Mouse (Mus musculus) c-Kit-positive CD71-negative TER-119-negative erythroid progenitor cells, embryonic 14.5 days (primary cell): Measurements from ENCODE around the gene Jade2.

Experiments
- DNase-seq: peaks from one replicate; pipeline ENCODE4 v3.0.0-alpha.2; 2013; ENCODE audit warnings: low read depth

The Jade2 gene

DNA sequence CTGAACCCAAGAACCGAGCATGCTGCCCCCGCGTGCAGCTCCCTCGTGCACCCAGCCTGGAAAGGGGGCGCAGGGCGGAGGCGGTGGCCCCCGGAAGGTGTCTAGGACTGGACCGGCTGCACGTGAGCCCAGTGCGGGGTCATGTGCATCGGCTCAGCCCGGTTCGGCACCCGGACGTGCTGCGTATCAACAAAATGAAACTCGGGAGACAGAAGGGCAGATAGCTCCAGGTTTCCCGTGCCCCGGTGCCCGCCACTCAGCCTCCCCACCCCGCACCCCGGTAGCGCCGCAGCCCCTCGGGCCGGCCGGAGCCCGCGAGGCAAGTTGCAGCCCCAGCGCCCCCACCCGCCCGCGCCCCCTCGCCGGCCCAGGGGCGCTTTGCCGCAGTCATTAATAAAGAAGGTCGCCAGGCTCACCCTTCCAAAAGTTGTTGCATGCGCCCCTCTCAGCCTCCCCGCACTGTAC, 805 bp downstream of the Jade2 start:
- DNase-seq: no peak

- peak; percentile 51 for DNase-seq
Observed at GRCm38 (mm10) chr11:51855818-51856615, 1.4 kb downstream of the Jade2 start.

- DNase-seq: peak; percentile 63
Observed at GRCm38 (mm10) chr11:51854981-51855817, 2.3 kb downstream of the Jade2 start.

DNA sequence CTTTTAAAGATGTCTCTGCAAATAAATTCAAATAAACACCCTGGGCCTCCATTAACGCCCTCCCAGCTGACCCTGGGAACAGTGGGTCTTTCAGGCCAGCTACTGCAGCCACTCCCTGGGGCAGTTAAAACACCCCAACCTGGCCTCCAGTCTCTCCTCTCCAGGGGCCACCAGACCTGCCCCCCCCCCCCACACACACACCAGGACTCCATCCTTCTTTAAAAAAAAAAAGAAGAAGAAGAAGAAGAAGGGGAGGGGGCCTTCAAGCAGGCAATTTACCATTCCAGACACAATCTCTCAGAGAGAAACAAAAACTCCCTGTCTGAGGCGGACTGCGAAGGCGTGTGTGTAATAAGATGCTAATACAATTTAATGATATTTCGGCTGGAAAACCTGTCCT, 4.9 kb downstream of the Jade2 start:
- DNase-seq: no peak

DNA sequence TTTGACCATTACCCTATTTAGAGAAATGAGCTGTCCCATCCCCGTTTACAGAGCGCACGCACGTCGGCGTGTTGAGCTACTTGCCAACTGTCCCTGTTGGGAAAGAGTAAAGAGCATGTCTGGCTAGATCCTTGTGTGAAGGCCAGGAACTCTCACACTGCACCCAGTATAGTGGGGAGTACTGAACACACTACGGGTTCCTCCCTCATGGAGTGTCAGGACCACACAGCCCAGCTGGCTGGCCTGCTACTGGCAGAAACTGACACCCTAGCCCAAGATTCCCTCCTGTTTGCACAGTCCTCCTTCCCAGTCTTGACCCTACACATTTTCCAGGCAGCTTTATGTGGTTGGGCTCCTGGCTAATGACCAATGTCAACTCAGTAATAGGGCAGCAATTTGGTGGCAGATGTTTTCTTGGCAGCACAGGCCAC, 5.3 kb downstream of the Jade2 start:
- no peak for DNase-seq

DNA sequence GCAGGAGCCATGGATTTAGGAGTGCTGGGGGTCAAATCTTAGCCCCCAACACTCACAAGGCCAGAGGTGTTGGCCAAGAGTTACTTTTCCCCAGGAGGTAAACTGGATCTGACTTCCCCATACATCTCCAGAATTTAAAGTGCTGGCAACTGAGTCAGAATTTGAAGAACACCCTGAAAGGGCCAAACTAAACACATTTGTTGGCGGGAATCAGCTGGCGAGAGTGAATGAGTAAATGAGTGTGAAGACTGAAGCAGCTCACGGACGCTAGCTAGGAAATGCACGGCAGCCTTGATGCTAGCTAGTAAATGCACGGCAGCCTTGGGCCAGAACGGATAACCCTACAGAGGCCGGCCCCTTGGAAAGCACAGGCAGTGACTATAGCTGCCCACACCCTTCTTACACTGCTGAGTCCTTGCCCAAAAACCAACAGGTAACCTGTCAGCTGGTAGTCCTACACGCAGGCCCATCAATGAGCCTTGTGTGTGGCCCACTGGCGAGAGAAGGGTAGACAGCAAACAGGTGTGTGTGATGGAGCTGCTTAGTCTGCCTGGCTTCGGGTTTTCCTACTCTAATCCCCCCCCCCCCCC, 6.6 kb downstream of the Jade2 start:
- DNase-seq: no peak

GRCm38 (mm10) chr11:51848324-51848723, 9.1 kb downstream of the Jade2 start:
- no peak for DNase-seq

DNA sequence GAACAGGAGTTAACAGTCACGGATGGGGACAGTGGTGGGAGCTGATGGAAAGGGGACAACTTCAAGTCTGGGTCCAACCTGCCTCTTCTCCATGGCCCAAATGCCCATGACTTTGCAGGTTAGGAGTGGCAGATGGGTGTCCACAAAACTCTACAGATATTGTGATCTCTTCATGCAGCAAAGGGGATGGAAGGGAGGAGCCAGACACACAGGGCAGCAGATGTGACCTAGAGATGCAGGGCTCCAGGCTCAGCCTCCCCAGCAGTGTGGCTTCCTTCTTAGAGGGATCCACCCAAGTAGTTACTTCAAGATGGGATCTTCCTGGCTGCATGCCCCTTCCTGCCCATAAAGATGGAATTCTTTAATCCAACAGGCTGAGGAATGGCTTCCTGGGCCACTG, 9.6 kb downstream of the Jade2 start:
- no peak for DNase-seq

DNA sequence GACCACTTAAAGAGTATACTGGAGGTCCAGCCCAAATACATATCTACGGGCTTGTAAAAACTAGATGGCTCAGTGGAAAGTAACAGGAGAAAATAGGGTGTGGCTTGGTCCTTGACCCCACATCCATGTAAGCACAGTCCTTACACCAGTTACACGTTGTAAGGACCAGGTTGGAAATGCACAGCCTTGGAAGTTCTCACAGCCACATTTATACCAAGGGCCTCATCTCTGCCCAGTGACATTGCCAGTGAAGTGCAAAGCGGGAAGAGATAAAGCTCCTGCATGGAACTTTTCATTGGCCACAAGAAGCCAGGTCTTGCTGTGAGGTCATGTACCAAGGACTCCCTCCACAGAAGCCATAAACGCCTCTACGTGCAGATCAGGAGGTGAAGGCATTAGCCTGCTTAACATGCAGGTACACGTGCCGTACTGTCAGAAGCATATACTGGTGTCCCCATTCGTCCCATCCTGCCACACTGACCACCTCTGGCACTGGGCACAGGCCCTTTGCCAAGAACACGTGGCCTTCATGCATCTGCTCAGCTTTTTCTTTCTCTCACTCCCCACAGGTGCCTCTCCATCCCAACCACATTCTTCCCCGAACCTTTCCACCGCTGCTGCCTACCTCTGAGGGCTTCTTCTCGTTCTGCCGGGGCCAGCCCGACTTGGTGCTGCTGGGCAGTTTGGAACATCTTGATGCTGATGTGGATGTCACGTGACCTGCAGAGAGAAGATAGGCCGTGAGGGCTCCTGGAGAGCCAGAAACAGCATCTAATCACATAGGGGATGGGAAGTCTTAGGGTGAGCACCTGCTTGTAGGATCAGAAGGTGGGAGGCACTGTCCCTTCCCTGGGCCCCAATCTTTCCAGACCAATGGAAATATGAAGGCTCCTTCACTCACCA, 11.2 kb downstream of the Jade2 start:
- DNase-seq: no peak

DNA sequence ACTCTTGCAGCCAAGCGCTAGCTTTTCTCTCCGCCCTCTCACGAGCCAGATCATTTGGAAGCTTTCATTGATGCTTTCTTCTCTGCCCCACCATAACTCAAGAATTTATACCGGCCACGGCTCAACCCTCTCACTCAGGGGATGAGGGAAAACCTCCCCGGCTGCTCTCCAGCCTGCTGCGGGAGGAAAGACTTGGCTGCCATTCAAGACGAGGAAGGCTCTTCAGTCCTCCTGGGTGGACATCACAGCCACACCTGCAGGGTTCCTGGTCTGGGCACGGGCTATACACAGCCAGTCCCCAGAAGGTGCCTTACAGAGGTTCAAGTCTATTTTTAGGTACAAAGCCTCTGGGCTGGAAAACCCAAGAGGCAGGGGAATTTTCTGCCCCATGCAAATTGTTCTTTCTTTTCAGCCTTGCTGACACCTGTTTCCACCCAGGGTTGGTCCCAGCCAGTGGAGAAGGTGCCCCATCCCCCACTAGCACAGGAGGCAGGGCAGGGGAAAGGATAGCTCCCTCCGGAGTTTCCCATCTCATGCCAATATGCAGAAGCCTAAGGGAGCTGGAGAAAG, 12.8 kb downstream of the Jade2 start:
- DNase-seq: no peak

DNA sequence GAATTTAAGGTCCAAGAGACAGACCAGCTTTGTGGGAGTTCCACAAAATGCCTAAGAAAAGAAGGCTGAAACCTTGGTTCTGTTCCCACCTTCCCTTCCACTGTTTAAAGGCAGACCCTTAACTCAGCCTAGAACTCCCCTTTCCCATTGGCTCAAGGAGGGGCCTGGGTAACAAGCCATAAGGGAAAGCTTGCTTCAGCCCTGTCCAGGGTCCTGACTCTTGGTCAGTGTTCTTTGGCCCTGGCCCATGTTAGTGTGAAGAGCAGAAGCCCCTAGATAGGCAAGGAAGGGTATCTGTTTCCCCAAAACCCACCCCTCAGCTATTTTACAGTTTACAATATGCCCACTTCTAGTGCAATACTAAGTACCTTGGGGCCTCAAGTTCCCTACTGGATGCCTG, 13.6 kb downstream of the Jade2 start:
- no peak for DNase-seq

DNA sequence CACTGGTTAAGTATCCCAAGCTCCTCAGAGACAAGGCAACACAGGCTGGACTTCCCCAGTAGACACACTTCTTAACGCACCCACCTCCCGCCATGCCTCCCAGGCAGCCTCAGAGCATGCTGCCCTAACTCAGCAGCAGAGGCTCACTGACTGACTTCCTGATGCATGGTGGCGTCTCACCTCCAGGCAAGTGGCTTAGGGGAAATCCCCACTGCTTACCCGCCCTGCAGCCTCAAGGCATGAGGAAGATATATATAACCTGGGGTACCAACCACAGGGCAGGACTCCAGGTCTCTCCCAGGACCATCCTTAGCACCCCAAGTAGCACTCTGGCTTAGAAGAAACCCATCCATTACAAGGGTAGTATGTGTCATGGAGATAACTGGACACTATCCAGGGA, 14.3 kb downstream of the Jade2 start:
- no peak for DNase-seq

- DNase-seq: no peak
Observed at GRCm38 (mm10) chr11:51841149-51841548, 16.3 kb downstream of the Jade2 start.

- no peak for DNase-seq
Observed at GRCm38 (mm10) chr11:51840657-51841056, 16.8 kb downstream of the Jade2 start.

DNA sequence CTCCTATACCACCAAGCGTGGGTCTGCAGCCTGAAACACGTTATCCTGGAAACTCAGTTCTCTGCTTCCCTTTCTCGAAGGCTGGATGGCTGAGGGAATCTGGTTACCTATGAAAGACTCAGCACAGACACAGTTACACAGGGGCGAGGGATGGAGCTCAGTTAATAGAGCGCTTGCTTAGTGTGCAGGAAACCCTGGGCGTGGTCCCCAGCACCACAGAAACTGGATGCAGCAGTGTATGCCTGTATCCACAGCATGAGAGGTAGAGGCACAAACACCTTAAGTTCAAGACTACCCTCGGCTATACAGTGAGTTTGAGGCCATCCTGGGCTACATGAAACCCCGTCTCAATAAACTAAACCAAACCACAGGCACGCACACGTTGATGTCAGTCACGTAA, 17.5 kb downstream of the Jade2 start:
- no peak for DNase-seq

GRCm38 (mm10) chr11:51839106-51839505, 18.3 kb downstream of the Jade2 start:
- DNase-seq: no peak

GRCm38 (mm10) chr11:51837164-51838153, 20.0 kb downstream of the Jade2 start:
- no peak for DNase-seq

DNA sequence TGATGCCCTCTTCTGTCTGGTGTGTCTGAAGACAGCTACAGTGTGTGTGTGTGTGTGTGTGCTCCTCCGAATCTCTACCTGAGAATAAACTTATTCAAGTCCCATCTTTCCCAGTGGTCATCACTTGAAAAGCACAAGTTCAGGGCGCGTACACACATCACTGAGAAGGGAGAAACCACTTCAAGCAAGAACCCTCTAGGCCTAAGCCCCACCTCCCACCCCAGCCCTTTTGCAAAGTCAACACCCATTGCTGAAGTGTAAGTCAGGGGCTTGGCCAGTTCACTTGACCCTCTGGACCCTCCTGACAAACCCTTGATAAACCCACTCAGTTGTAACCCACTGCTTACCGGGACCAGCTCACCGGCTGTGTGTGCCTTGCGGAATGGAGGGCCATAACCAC, 20.9 kb downstream of the Jade2 start:
- no peak for DNase-seq

DNA sequence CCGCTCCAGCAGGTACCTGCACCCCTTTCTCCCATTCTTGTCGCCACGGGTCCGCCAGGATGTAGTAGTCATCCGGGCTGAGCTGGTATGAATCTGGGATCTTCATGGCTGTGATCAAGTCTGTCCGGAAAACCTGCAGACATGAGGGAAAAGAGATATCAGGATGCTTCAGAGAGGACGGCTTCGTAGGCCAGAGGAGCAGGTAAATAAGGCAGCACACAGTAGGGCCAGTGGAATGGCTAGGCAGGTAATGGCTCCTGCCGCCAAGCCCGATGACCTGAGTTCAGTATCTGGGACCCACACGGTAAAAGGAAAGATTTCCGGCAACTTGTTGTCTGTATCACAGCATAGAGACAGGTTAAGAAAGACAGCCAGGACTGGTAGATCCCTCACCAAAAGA, 21.9 kb downstream of the Jade2 start:
- DNase-seq: no peak

DNA sequence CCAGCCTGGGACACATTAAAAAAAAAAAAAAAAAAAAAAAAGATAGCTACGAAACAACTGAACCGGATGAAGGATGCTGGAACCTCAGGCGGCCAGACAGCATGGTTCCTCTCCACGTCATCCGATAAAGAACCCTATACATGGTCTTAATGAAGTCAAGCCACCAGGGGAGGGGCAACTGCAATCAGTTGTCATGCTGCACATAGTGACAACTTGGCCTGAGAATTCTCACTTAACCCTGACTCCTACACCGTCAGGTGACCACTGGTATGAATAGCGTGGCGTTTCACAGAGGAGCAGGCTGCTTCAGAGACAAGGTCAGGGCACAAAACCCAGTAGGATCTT, 23.4 kb downstream of the Jade2 start:
- DNase-seq: no peak
